Mouse (Mus musculus) testis, postnatal 14 days (tissue): ENCODE data around the gene Rasgef1b.

Experiments used
- DNase-seq: peaks from one replicate; pipeline ENCODE4 v3.0.0; 2021; ENCODE audit warnings: low spot score

The Rasgef1b gene

GRCm38 (mm10) chr5:99402784-99403183 is 326.1 kb downstream of the Rasgef1b start:
- no peak for DNase-seq

- DNase-seq, result no peak
Measured at GRCm38 (mm10) chr5:99402297-99402696, 326.6 kb downstream of the Rasgef1b start.

- DNase-seq, result no peak
Measured at GRCm38 (mm10) chr5:99399855-99400626, 328.8 kb downstream of the Rasgef1b start.

- DNase-seq, result no peak
Measured at GRCm38 (mm10) chr5:99398472-99399070, 330.3 kb downstream of the Rasgef1b start.

GRCm38 (mm10) chr5:99394578-99394977 is 334.3 kb downstream of the Rasgef1b start:
- DNase-seq, result no peak

GRCm38 (mm10) chr5:99391525-99391924 is 337.3 kb downstream of the Rasgef1b start:
- no peak for DNase-seq

- DNase-seq, result no peak
Measured at GRCm38 (mm10) chr5:99390776-99391175, 338.1 kb downstream of the Rasgef1b start.

- no peak for DNase-seq
Measured at GRCm38 (mm10) chr5:99390314-99390713, 338.6 kb downstream of the Rasgef1b start.

GRCm38 (mm10) chr5:99388585-99389250 is 340.1 kb downstream of the Rasgef1b start:
- no peak for DNase-seq

- no peak for DNase-seq
Measured at GRCm38 (mm10) chr5:99388131-99388530, 340.7 kb downstream of the Rasgef1b start.

- no peak for DNase-seq
Measured at GRCm38 (mm10) chr5:99387185-99387981, 341.5 kb downstream of the Rasgef1b start.

- no peak for DNase-seq
Measured at GRCm38 (mm10) chr5:99386246-99386845, 342.5 kb downstream of the Rasgef1b start.

GRCm38 (mm10) chr5:99385737-99386136 is 343.1 kb downstream of the Rasgef1b start:
- DNase-seq, result no peak

- no peak for DNase-seq
Measured at GRCm38 (mm10) chr5:99385090-99385489, 343.8 kb downstream of the Rasgef1b start.

GRCm38 (mm10) chr5:99383783-99384281 is 345.0 kb downstream of the Rasgef1b start:
- no peak for DNase-seq

GRCm38 (mm10) chr5:99382786-99383185 is 346.1 kb downstream of the Rasgef1b start:
- no peak for DNase-seq

GRCm38 (mm10) chr5:99381639-99382038 is 347.2 kb downstream of the Rasgef1b start:
- DNase-seq, result no peak

GRCm38 (mm10) chr5:99380882-99381281 is 348.0 kb downstream of the Rasgef1b start:
- no peak for DNase-seq

GRCm38 (mm10) chr5:99380166-99380565 is 348.7 kb downstream of the Rasgef1b start:
- peak; percentile 33 for DNase-seq

GRCm38 (mm10) chr5:99378437-99379226 is 350.2 kb downstream of the Rasgef1b start:
- DNase-seq, result no peak

GRCm38 (mm10) chr5:99375725-99376124 is 353.1 kb downstream of the Rasgef1b start:
- DNase-seq, result no peak
